Mouse (Mus musculus) liver, embryonic 16.5 days (tissue): ENCODE data around the gene Fhl4. TPM values are rescaled to one million over a fixed set of nuclear protein-coding genes. Genes with fewer than 3 reads are reported as not detected.

Experiments
- ATAC-seq: fragments of 200-750 bp; cut with Nextera tagmentation; 2 replicates; pipeline ENCODE4 v1.8.0; 2017; ENCODE audit warnings: low read depth, mild to moderate bottlenecking, moderate number of reproducible peaks, moderate library complexity
- H3K27ac ChIP-seq: fragments of 300-500 bp; sonication (generic); 2 replicates; pipeline ENCODE4 v1.5.1; 2014; ENCODE audit warnings: mild to moderate bottlenecking, low read length
- H3K27me3 ChIP-seq: fragments of 300-500 bp; sonication (generic); 2 replicates; pipeline ENCODE4 v1.6.1; 2014; ENCODE audit warnings: low read depth, low read length, mixed read lengths; ENCODE audit not compliant: control insufficient read depth, insufficient read depth
- H3K36me3 ChIP-seq: fragments of 300-500 bp; sonication (generic); 2 replicates; pipeline ENCODE4 v1.6.1; 2014; ENCODE audit warnings: mild to moderate bottlenecking; ENCODE audit not compliant: control insufficient read depth, insufficient read depth
- H3K4me1 ChIP-seq: fragments of 300-500 bp; sonication (generic); 2 replicates; pipeline ENCODE4 v1.6.1; 2014; ENCODE audit warnings: low read depth, low read length, mixed read lengths; ENCODE audit not compliant: control insufficient read depth
- H3K4me2 ChIP-seq: fragments of 300-500 bp; sonication (generic); 2 replicates; pipeline ENCODE4 v1.6.1; 2014; ENCODE audit warnings: low read depth, low read length, mixed read lengths
- H3K4me3 ChIP-seq: fragments of 300-500 bp; sonication (generic); 2 replicates; pipeline ENCODE4 v1.5.1; 2014; ENCODE audit warnings: low read depth, mild to moderate bottlenecking, low read length
- H3K9ac ChIP-seq: fragments of 300-500 bp; sonication (generic); 2 replicates; pipeline ENCODE4 v1.6.1; 2014; ENCODE audit warnings: low read depth, low read length
- H3K9me3 ChIP-seq: fragments of 300-500 bp; sonication (generic); replicated peaks from 2 replicates; pipeline ENCODE4 v1.6.1; 2016; ENCODE audit warnings: low read length; ENCODE audit not compliant: control insufficient read depth
- WGBS: fragments of 180-500 bp; shearing (Covaris S2); extraction: QIAGEN DNeasy Blood & Tissue Kit; methylation state at CpG from one replicate; pipeline ENCODE4 v1.1.7; 2014; ENCODE audit not compliant: insufficient replicate concordance; 5-methylcytosine and 5-hydroxymethylcytosine counted together
- polyA plus RNA-seq: library from polyadenylated mRNA; unstranded; fragments of >200 nt; fragmentation: Nextera tagmentation; extraction: Ambion mirVana; gene quantifications from 2 replicates; pipeline ENCODE4 v1.2.1, GENCODE M21; 2015

The Fhl4 gene
- polyA plus RNA-seq, 1 experiment from 2014 or later, result 0.21 TPM

- H3K27me3 ChIP-seq, result no peaks in the 10 kb centered on the region
- H3K27ac ChIP-seq, result no peak overlapping the region
- no peak overlapping the region for H3K4me2 ChIP-seq
- H3K9ac ChIP-seq, result no peak overlapping the region
- H3K9me3 ChIP-seq, result no peaks in the 10 kb centered on the region
- peaks cover 7% of the 10 kb centered on the region for H3K36me3 ChIP-seq
- no peak overlapping the region for H3K4me3 ChIP-seq
- ATAC-seq, result no peak; the same call in 1 of the 2 replicates
- 80% methylated on average over 4 of the region's 4 CpGs for WGBS
- no peaks in the 10 kb centered on the region for H3K4me1 ChIP-seq
Observed at GRCm38 (mm10) chr10:85114409-85114808, 12.1 kb upstream of the Fhl4 start.

GRCm38 (mm10) chr10:85103085-85103885, 990 bp upstream of the Fhl4 start:
- Histone ChIP-seq H3K9ac (peak overlapping the region; percentile 94), H3K9me3 (no peaks in the 10 kb centered on the region), H3K4me1 (peaks cover 15% of the 10 kb centered on the region), H3K4me3 (peak overlapping the region; percentile 96), H3K4me2 (peak overlapping the region; percentile 97), H3K27me3 (no peaks in the 10 kb centered on the region), H3K27ac (peak overlapping the region; percentile 87), H3K36me3 (no peaks in the 10 kb centered on the region)
- WGBS, result 1% methylated on average over 34 of the region's 34 CpGs
- ATAC-seq, result peak; percentile 3

GRCm38 (mm10) chr10:85101841-85102240, 454 bp downstream of the Fhl4 start:
- ATAC-seq, result 0 out of 2 replicates have a peak, but pooled peaks have one; percentile 1
- Histone ChIP-seq H3K4me2 (peak overlapping the region; percentile 97), H3K4me3 (peak overlapping the region; percentile 96), H3K9me3 (no peaks in the 10 kb centered on the region), H3K9ac (peak overlapping the region; percentile 94), H3K4me1 (peaks cover 15% of the 10 kb centered on the region), H3K36me3 (no peaks in the 10 kb centered on the region), H3K27me3 (no peaks in the 10 kb centered on the region), H3K27ac (peak overlapping the region; percentile 87)
- WGBS, result under 1% methylated on average over 10 of the region's 10 CpGs

- Histone ChIP-seq H3K36me3 (no peaks in the 10 kb centered on the region), H3K9me3 (no peaks in the 10 kb centered on the region), H3K4me2 (no peak overlapping the region), H3K27ac (no peak overlapping the region), H3K27me3 (no peaks in the 10 kb centered on the region), H3K9ac (no peak overlapping the region), H3K4me1 (no peaks in the 10 kb centered on the region), H3K4me3 (no peak overlapping the region)
- 57% methylated on average over 4 of the region's 4 CpGs for WGBS
- no peak for ATAC-seq
Observed at GRCm38 (mm10) chr10:85071605-85072152, 30.6 kb downstream of the Fhl4 start.

- Histone ChIP-seq H3K27me3 (no peaks in the 10 kb centered on the region), H3K4me1 (no peaks in the 10 kb centered on the region), H3K4me3 (no peak overlapping the region), H3K4me2 (no peak overlapping the region), H3K9ac (no peak overlapping the region), H3K36me3 (no peaks in the 10 kb centered on the region), H3K9me3 (no peaks in the 10 kb centered on the region), H3K27ac (no peak overlapping the region)
- ATAC-seq, result no peak
- WGBS, result 54% methylated on average over 2 of the region's 2 CpGs
Observed at GRCm38 (mm10) chr10:85054876-85055275, 47.4 kb downstream of the Fhl4 start.

- no peak overlapping the region for H3K9ac ChIP-seq
- no peak overlapping the region for H3K4me2 ChIP-seq
- WGBS, result 28% methylated on average over 4 of the region's 4 CpGs
- no peak overlapping the region for H3K4me3 ChIP-seq
- no peaks in the 10 kb centered on the region for H3K27me3 ChIP-seq
- no peaks in the 10 kb centered on the region for H3K9me3 ChIP-seq
- no peaks in the 10 kb centered on the region for H3K4me1 ChIP-seq
- H3K36me3 ChIP-seq, result no peaks in the 10 kb centered on the region
- no peak for ATAC-seq
- no peak overlapping the region for H3K27ac ChIP-seq
Observed at GRCm38 (mm10) chr10:85052451-85052850, 49.8 kb downstream of the Fhl4 start.

GRCm38 (mm10) chr10:85050668-85051208, 51.6 kb downstream of the Fhl4 start:
- H3K27me3 ChIP-seq, result no peaks in the 10 kb centered on the region
- no peak overlapping the region for H3K9ac ChIP-seq
- H3K27ac ChIP-seq, result no peak overlapping the region
- no peaks in the 10 kb centered on the region for H3K9me3 ChIP-seq
- no peaks in the 10 kb centered on the region for H3K4me1 ChIP-seq
- ATAC-seq, result no peak
- no peak overlapping the region for H3K4me2 ChIP-seq
- no peaks in the 10 kb centered on the region for H3K36me3 ChIP-seq
- H3K4me3 ChIP-seq, result no peak overlapping the region
- 24% methylated on average over 4 of the region's 4 CpGs for WGBS

- no peaks in the 10 kb centered on the region for H3K36me3 ChIP-seq
- H3K4me2 ChIP-seq, result no peak overlapping the region
- no peak overlapping the region for H3K27ac ChIP-seq
- ATAC-seq, result no peak
- no peak overlapping the region for H3K9ac ChIP-seq
- H3K27me3 ChIP-seq, result no peaks in the 10 kb centered on the region
- no peaks in the 10 kb centered on the region for H3K9me3 ChIP-seq
- H3K4me3 ChIP-seq, result no peak overlapping the region
- 78% methylated on average over 8 of the region's 8 CpGs for WGBS
- H3K4me1 ChIP-seq, result no peaks in the 10 kb centered on the region; the same call in 1 of the 2 replicates
Observed at GRCm38 (mm10) chr10:85048008-85048407, 54.3 kb downstream of the Fhl4 start.

- H3K27me3 ChIP-seq, result no peaks in the 10 kb centered on the region
- no peak overlapping the region for H3K27ac ChIP-seq
- WGBS, result 24% methylated on average over 5 of the region's 5 CpGs
- no peaks in the 10 kb centered on the region for H3K9me3 ChIP-seq
- no peak for ATAC-seq
- no peaks in the 10 kb centered on the region; the same call in 1 of the 2 replicates for H3K4me1 ChIP-seq
- H3K9ac ChIP-seq, result no peak overlapping the region
- H3K36me3 ChIP-seq, result no peaks in the 10 kb centered on the region
- no peak overlapping the region for H3K4me2 ChIP-seq
- H3K4me3 ChIP-seq, result no peak overlapping the region
Observed at GRCm38 (mm10) chr10:85046585-85046984, 55.7 kb downstream of the Fhl4 start.
